Mouse (Mus musculus) bone marrow, adult 2 months (tissue): ENCODE measurements at regions not wholly inside any gene's neighbourhood (a gene's known extent, or its start where the extent isn't known, plus 50 kb on each side); places are given as distances from the start of the nearest gene placed in this dataset.

ENCODE experiments used
- H3K27ac ChIP-seq: fragments of 200-500 bp; 2 replicates; pipeline ENCODE4 v1.5.1; 2012; ENCODE audit warnings: low read depth, mild to moderate bottlenecking, control low read depth, inconsistent platforms, low read length; ENCODE audit not compliant: control insufficient read depth, poor library complexity, insufficient read depth
- H3K4me1 ChIP-seq: fragments of 200-500 bp; 2 replicates; pipeline ENCODE4 v1.6.1; 2011; ENCODE audit warnings: low read length; ENCODE audit not compliant: control insufficient read depth, insufficient read depth
- H3K4me3 ChIP-seq: fragments of 200-500 bp; replicated peaks from 2 replicates; pipeline ENCODE3; 2011; ENCODE audit warnings: mild to moderate bottlenecking, low read depth, low read length, control low read depth; ENCODE audit not compliant: control insufficient read depth
- CTCF ChIP-seq: fragments of 200-500 bp; IDR thresholded peaks from 2 replicates; pipeline ENCODE4 v1.5.1; 2011; ENCODE audit warnings: low read length, control low read depth; ENCODE audit not compliant: control insufficient read depth, insufficient read depth
- POLR2A ChIP-seq: fragments of 200-500 bp; IDR thresholded peaks from 2 replicates; pipeline ENCODE4 v1.6.1; 2011; ENCODE audit warnings: low read depth, mild to moderate bottlenecking, control low read depth, low read length, borderline replicate concordance; ENCODE audit not compliant: control insufficient read depth
- WGBS: fragments of 180-500 bp; shearing (Covaris S2); methylation state at CpG from one replicate; pipeline ENCODE4 v1.1.7; 2018; 5-methylcytosine and 5-hydroxymethylcytosine counted together

DNA sequence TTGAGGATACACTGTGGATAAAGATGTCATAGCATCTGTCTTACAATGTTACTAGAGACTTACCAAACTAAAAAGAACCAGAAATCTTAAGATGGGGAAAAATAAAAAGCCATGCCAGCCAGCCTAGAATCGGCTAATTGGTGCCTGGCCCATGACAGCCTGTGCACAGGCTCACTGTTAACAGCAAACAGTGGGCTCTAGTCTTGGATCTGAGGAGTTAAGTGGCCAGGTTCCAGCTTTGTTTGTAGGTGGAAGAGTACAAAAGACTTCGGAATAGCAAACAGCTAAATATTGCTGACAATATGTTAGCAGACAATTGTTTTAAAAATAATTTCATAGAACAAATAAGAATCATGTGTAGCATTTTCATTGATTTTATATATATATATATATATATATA, 228.4 kb downstream of the Rab11fip2 start:
- Histone ChIP-seq H3K4me1 (no peaks in the 10 kb centered on the region), H3K27ac (no peak overlapping the region), H3K4me3 (no peak overlapping the region)
- 70% methylated on average over 2 of the region's 2 CpGs for WGBS
- TF ChIP-seq POLR2A (no peak), CTCF (no peak)

DNA sequence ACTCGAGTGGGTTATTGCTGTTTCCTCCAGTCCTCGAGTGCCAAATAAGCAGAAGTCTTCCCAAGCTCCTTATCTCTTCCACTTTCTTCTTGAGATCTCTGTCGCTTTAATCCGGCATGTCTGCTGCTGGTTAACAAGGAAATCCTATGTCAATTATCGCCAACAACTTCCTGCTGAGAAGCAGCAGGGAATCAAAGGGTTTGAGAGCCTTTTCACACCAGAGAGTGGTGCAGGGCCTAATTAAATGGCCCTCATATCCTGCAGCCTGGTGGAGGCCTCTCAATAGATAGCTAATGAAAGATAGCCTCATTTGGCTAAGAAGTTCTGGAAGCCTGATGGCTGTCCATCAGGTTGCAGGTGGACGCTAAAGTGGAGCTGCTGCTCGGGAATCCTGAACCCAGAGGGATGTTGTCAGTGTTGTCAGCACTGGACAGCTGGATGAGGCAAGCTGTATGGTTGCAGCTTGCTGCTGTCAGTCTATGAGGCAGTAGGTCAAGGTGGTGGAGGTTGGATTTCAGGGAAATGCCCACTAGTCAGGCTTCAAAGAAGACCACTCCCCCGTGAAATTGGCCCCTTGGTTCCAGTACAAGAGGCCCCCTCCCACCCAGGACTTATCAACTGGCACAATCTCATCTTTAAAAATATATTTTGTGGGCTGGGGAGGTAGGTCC, 225.5 kb downstream of the Rab11fip2 start:
- TF ChIP-seq POLR2A (no peak), CTCF (no peak)
- WGBS = 26% methylated on average over 8 of the region's 8 CpGs
- H3K4me3 ChIP-seq = no peak overlapping the region
- H3K4me1 ChIP-seq = no peaks in the 10 kb centered on the region
- no peak overlapping the region for H3K27ac ChIP-seq

GRCm38 (mm10) chr19:59738541-59738940, 204.9 kb downstream of the Rab11fip2 start:
- Histone ChIP-seq H3K4me1 (no peaks in the 10 kb centered on the region; the same call in 1 of the 2 replicates), H3K27ac (no peak overlapping the region), H3K4me3 (no peak overlapping the region)
- WGBS = 73% methylated on average over 8 of the region's 8 CpGs
- TF ChIP-seq POLR2A (no peak), CTCF (no peak)

DNA sequence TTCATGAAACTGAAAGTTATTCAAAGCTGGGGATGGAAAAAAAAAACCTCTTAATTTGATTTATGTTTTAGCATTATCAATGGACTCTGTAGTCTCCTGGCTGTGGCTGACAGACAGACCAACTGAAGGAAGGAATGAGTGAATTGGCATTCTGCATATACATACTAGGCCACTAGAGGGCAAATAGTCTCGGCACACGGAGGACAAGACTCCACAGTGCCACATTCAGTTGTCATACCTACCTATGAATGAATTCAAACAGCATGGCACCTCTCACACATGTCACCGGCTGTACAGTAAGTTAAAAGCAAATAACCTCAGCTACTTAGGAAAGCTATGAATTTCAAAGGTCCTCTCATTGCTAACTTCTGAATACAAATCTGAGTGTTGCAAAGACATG, 200.5 kb downstream of the Rab11fip2 start:
- 16% methylated on average over 3 of the region's 3 CpGs for WGBS
- no peak overlapping the region for H3K4me3 ChIP-seq
- TF ChIP-seq POLR2A = no peak
- peak; percentile 30; the same call in 1 of the 2 replicates for TF ChIP-seq CTCF

GRCm38 (mm10) chr19:59761218-59761617, 182.2 kb downstream of the Rab11fip2 start:
- H3K4me1 ChIP-seq = no peaks in the 10 kb centered on the region
- no peak overlapping the region for H3K27ac ChIP-seq
- TF ChIP-seq CTCF (no peak), POLR2A (no peak)
- 66% methylated on average over 3 of the region's 3 CpGs for WGBS
- no peak overlapping the region for H3K4me3 ChIP-seq

More for the DNA sequence above, 200.5 kb downstream of the Rab11fip2 start:
- Histone ChIP-seq H3K4me1 (no peaks in the 10 kb centered on the region), H3K27ac (no peak overlapping the region)

DNA sequence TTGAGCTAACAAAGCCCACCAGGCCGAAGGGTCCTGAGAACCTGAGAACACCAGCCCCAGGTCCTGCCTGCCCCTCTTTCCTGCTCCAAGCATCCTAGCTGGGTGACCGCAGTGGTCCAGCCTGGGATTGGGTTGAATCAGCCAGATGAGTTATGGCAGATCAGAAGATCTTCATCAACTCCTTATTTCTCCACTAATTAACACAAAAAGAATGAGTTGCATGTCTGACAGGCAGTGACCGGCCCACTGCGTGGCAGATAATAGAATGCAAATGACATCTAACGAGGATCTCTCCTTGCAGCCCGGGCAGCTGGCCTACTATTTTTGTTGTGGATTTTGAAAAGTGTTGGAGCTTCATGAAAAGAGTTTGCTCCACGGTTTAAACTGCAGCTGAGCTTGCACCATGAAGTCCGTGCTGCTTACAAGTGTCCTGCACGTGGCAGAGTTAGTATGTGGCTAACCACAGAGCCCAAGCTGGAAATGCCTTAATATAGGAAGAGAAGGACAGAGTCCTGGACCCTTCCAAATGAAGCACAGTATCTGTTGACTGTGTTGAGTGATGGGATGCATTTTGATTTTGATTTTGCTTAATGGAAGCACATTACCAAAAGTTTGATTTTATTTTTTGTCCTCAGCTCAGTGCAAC, 158.9 kb downstream of the Rab11fip2 start:
- 71% methylated on average over 9 of the region's 9 CpGs for WGBS
- no peak for TF ChIP-seq CTCF
- TF ChIP-seq POLR2A = no peak
- no peak overlapping the region for H3K4me3 ChIP-seq
- no peaks in the 10 kb centered on the region for H3K4me1 ChIP-seq
- H3K27ac ChIP-seq = no peak overlapping the region

- H3K4me3 ChIP-seq = no peak overlapping the region
- no peaks in the 10 kb centered on the region; the same call in 1 of the 2 replicates for H3K4me1 ChIP-seq
- WGBS = 9% methylated on average over 4 of the region's 4 CpGs
- H3K27ac ChIP-seq = no peak overlapping the region
- TF ChIP-seq CTCF (no peak), POLR2A (no peak)
These were observed 112.2 kb downstream of the Rab11fip2 start for GRCm38 (mm10) chr19:59831304-59831703.

- TF ChIP-seq POLR2A = no peak
- TF ChIP-seq CTCF = no peak
- 75% methylated on average over 4 of the region's 4 CpGs for WGBS
These were observed 106.3 kb downstream of the Rab11fip2 start for GRCm38 (mm10) chr19:59837138-59837537.

More at GRCm38 (mm10) chr19:59837138-59837537, 106.3 kb downstream of the Rab11fip2 start:
- no peak overlapping the region for H3K4me3 ChIP-seq
- no peaks in the 10 kb centered on the region; the same call in 1 of the 2 replicates for H3K4me1 ChIP-seq
- H3K27ac ChIP-seq = no peak overlapping the region
